Mouse (Mus musculus): ENCODE results near the gene Socs4. TPM values are rescaled to one million over a fixed set of nuclear protein-coding genes. Genes with fewer than 3 reads are reported as not detected.
A peak's percentile ranks its signal among the peaks of the same experiment; 100 is the strongest.

Socs4 gene
- polyA plus RNA-seq, 1 experiment from 2014 or later: 3.9 TPM

GRCm38 (mm10) chr14:47241046-47241445 lies 35.7 kb upstream of the Socs4 start:
- 70% methylated on average over 6 of the region's 6 CpGs for WGBS (ENCODE audit: insufficient replicate concordance)
- H3K27ac ChIP-seq (ENCODE audit: low read depth, low read length): peak overlapping the region; percentile 73

GRCm38 (mm10) chr14:47242753-47243152 lies 34.0 kb upstream of the Socs4 start:
- no peak for ATAC-seq (replicated peaks; ENCODE audit: insufficient number of reproducible peaks, low FRiP score, low TSS enrichment)
- Histone ChIP-seq H3K27ac (ENCODE audit: low read depth, low read length) (no peak overlapping the region), H3K4me3 (ENCODE audit: low read depth, low read length) (no peak overlapping the region), H3K27me3 (ENCODE audit: control insufficient read depth, insufficient read depth, low read length) (no peaks in the 10 kb centered on the region; the same call in 1 of the 2 replicates), H3K4me1 (ENCODE audit: control insufficient read depth, insufficient read depth, low read length) (peaks cover 11% of the 10 kb centered on the region), H3K36me3 (ENCODE audit: control insufficient read depth, insufficient read depth, low read length) (peaks cover 23% of the 10 kb centered on the region), H3K4me2 (no peak overlapping the region), H3K9ac (ENCODE audit: low read depth, low read length) (no peak overlapping the region), H3K9me3 (replicated peaks; ENCODE audit: control insufficient read depth, low read length) (no peaks in the 10 kb centered on the region)
- 49% methylated on average over 4 of the region's 4 CpGs for WGBS (ENCODE audit: insufficient replicate concordance)

More at GRCm38 (mm10) chr14:47241046-47241445, 35.7 kb upstream of the Socs4 start:
- Histone ChIP-seq H3K4me2 (no peak overlapping the region), H3K4me3 (ENCODE audit: low read depth, low read length) (no peak overlapping the region), H3K9ac (ENCODE audit: low read depth, low read length) (no peak overlapping the region), H3K27me3 (ENCODE audit: control insufficient read depth, insufficient read depth, low read length) (no peaks in the 10 kb centered on the region; the same call in 1 of the 2 replicates), H3K4me1 (ENCODE audit: control insufficient read depth, insufficient read depth, low read length) (peaks cover 11% of the 10 kb centered on the region), H3K9me3 (replicated peaks; ENCODE audit: control insufficient read depth, low read length) (peaks cover 6% of the 10 kb centered on the region; the same call in 1 of the 2 replicates), H3K36me3 (ENCODE audit: control insufficient read depth, insufficient read depth, low read length) (peaks cover 13% of the 10 kb centered on the region)
- no peak for ATAC-seq (replicated peaks; ENCODE audit: insufficient number of reproducible peaks, low FRiP score, low TSS enrichment)

GRCm38 (mm10) chr14:47249839-47250238 lies 26.9 kb upstream of the Socs4 start:
- H3K4me3 ChIP-seq (ENCODE audit: low read depth, low read length): no peak overlapping the region
- no peaks in the 10 kb centered on the region for H3K4me1 ChIP-seq (ENCODE audit: control insufficient read depth, insufficient read depth, low read length)
- H3K27me3 ChIP-seq (ENCODE audit: control insufficient read depth, insufficient read depth, low read length): no peaks in the 10 kb centered on the region
- H3K9ac ChIP-seq (ENCODE audit: low read depth, low read length): no peak overlapping the region
- H3K27ac ChIP-seq (ENCODE audit: low read depth, low read length): no peak overlapping the region
- no peak for ATAC-seq (replicated peaks; ENCODE audit: insufficient number of reproducible peaks, low FRiP score, low TSS enrichment)
- peaks cover 10% of the 10 kb centered on the region for H3K36me3 ChIP-seq (ENCODE audit: control insufficient read depth, insufficient read depth, low read length)
- no peak overlapping the region for H3K4me2 ChIP-seq
- no peaks in the 10 kb centered on the region for H3K9me3 ChIP-seq (replicated peaks; ENCODE audit: control insufficient read depth, low read length)
- 79% methylated on average over 6 of the region's 6 CpGs for WGBS (ENCODE audit: insufficient replicate concordance)

GRCm38 (mm10) chr14:47264866-47265265 lies 11.9 kb upstream of the Socs4 start:
- Histone ChIP-seq H3K4me2 (no peak overlapping the region), H3K27me3 (ENCODE audit: control insufficient read depth, insufficient read depth, low read length) (no peaks in the 10 kb centered on the region), H3K9ac (ENCODE audit: low read depth, low read length) (no peak overlapping the region), H3K4me3 (ENCODE audit: low read depth, low read length) (no peak overlapping the region), H3K27ac (ENCODE audit: low read depth, low read length) (no peak overlapping the region), H3K36me3 (ENCODE audit: control insufficient read depth, insufficient read depth, low read length) (peaks cover 15% of the 10 kb centered on the region), H3K9me3 (replicated peaks; ENCODE audit: control insufficient read depth, low read length) (no peaks in the 10 kb centered on the region), H3K4me1 (ENCODE audit: control insufficient read depth, insufficient read depth, low read length) (no peaks in the 10 kb centered on the region)
- no peak for ATAC-seq (replicated peaks; ENCODE audit: insufficient number of reproducible peaks, low FRiP score, low TSS enrichment)
- WGBS (ENCODE audit: insufficient replicate concordance): 93% methylated on average over 3 of the region's 3 CpGs

GRCm38 (mm10) chr14:47265829-47266228 lies 10.9 kb upstream of the Socs4 start:
- Histone ChIP-seq H3K4me1 (ENCODE audit: control insufficient read depth, insufficient read depth, low read length) (no peaks in the 10 kb centered on the region), H3K4me2 (no peak overlapping the region), H3K9me3 (replicated peaks; ENCODE audit: control insufficient read depth, low read length) (no peaks in the 10 kb centered on the region), H3K9ac (ENCODE audit: low read depth, low read length) (no peak overlapping the region), H3K4me3 (ENCODE audit: low read depth, low read length) (no peak overlapping the region), H3K36me3 (ENCODE audit: control insufficient read depth, insufficient read depth, low read length) (peaks cover 17% of the 10 kb centered on the region), H3K27ac (ENCODE audit: low read depth, low read length) (no peak overlapping the region), H3K27me3 (ENCODE audit: control insufficient read depth, insufficient read depth, low read length) (no peaks in the 10 kb centered on the region)
- no peak for ATAC-seq (replicated peaks; ENCODE audit: insufficient number of reproducible peaks, low FRiP score, low TSS enrichment)
- WGBS (ENCODE audit: insufficient replicate concordance): 92% methylated on average over 8 of the region's 8 CpGs

GRCm38 (mm10) chr14:47269056-47269455 lies 7.7 kb upstream of the Socs4 start:
- no peaks in the 10 kb centered on the region for H3K27me3 ChIP-seq (ENCODE audit: control insufficient read depth, insufficient read depth, low read length)
- H3K27ac ChIP-seq (ENCODE audit: low read depth, low read length): no peak overlapping the region
- ATAC-seq (replicated peaks; ENCODE audit: insufficient number of reproducible peaks, low FRiP score, low TSS enrichment): no peak
- H3K9me3 ChIP-seq (replicated peaks; ENCODE audit: control insufficient read depth, low read length): no peaks in the 10 kb centered on the region
- H3K4me2 ChIP-seq: no peak overlapping the region
- no peak overlapping the region for H3K4me3 ChIP-seq (ENCODE audit: low read depth, low read length)
- peaks cover 18% of the 10 kb centered on the region for H3K36me3 ChIP-seq (ENCODE audit: control insufficient read depth, insufficient read depth, low read length)
- H3K4me1 ChIP-seq (ENCODE audit: control insufficient read depth, insufficient read depth, low read length): no peaks in the 10 kb centered on the region
- no peak overlapping the region for H3K9ac ChIP-seq (ENCODE audit: low read depth, low read length)
- WGBS (ENCODE audit: insufficient replicate concordance): 98% methylated on average over 4 of the region's 4 CpGs

- Histone ChIP-seq H3K9me3 (replicated peaks; ENCODE audit: control insufficient read depth, low read length) (no peaks in the 10 kb centered on the region), H3K4me2 (no peak overlapping the region), H3K36me3 (ENCODE audit: control insufficient read depth, insufficient read depth, low read length) (peaks cover 18% of the 10 kb centered on the region), H3K4me1 (ENCODE audit: control insufficient read depth, insufficient read depth, low read length) (no peaks in the 10 kb centered on the region), H3K27ac (ENCODE audit: low read depth, low read length) (no peak overlapping the region), H3K9ac (ENCODE audit: low read depth, low read length) (no peak overlapping the region), H3K27me3 (ENCODE audit: control insufficient read depth, insufficient read depth, low read length) (no peaks in the 10 kb centered on the region), H3K4me3 (ENCODE audit: low read depth, low read length) (no peak overlapping the region)
- WGBS (ENCODE audit: insufficient replicate concordance): 92% methylated on average over 2 of the region's 2 CpGs
- no peak for ATAC-seq (replicated peaks; ENCODE audit: insufficient number of reproducible peaks, low FRiP score, low TSS enrichment)
Measured at GRCm38 (mm10) chr14:47269706-47270105, 7.0 kb upstream of the Socs4 start.

- H3K36me3 ChIP-seq (ENCODE audit: control insufficient read depth, insufficient read depth, low read length): peaks cover 16% of the 10 kb centered on the region
- no peaks in the 10 kb centered on the region for H3K9me3 ChIP-seq (replicated peaks; ENCODE audit: control insufficient read depth, low read length)
- H3K27me3 ChIP-seq (ENCODE audit: control insufficient read depth, insufficient read depth, low read length): no peaks in the 10 kb centered on the region
- no peak overlapping the region for H3K4me2 ChIP-seq
- no peak overlapping the region for H3K9ac ChIP-seq (ENCODE audit: low read depth, low read length)
- ATAC-seq (replicated peaks; ENCODE audit: insufficient number of reproducible peaks, low FRiP score, low TSS enrichment): no peak
- 85% methylated on average over 3 of the region's 3 CpGs for WGBS (ENCODE audit: insufficient replicate concordance)
- H3K27ac ChIP-seq (ENCODE audit: low read depth, low read length): no peak overlapping the region
- H3K4me3 ChIP-seq (ENCODE audit: low read depth, low read length): no peak overlapping the region
- H3K4me1 ChIP-seq (ENCODE audit: control insufficient read depth, insufficient read depth, low read length): peaks cover 7% of the 10 kb centered on the region
Measured at GRCm38 (mm10) chr14:47273751-47274150, 3.0 kb upstream of the Socs4 start.

- Histone ChIP-seq H3K36me3 (ENCODE audit: control insufficient read depth, insufficient read depth, low read length) (peaks cover 6% of the 10 kb centered on the region), H3K4me1 (ENCODE audit: control insufficient read depth, insufficient read depth, low read length) (peaks cover 7% of the 10 kb centered on the region), H3K9me3 (replicated peaks; ENCODE audit: control insufficient read depth, low read length) (no peaks in the 10 kb centered on the region), H3K4me2 (peak overlapping the region; percentile 81), H3K27ac (ENCODE audit: low read depth, low read length) (no peak overlapping the region), H3K9ac (ENCODE audit: low read depth, low read length) (peak overlapping the region; percentile 94), H3K27me3 (ENCODE audit: control insufficient read depth, insufficient read depth, low read length) (no peaks in the 10 kb centered on the region), H3K4me3 (ENCODE audit: low read depth, low read length) (peak overlapping the region; percentile 90)
- no peak for ATAC-seq (replicated peaks; ENCODE audit: insufficient number of reproducible peaks, low FRiP score, low TSS enrichment)
- 27% methylated on average over 3 of the region's 3 CpGs for WGBS (ENCODE audit: insufficient replicate concordance)
Measured at GRCm38 (mm10) chr14:47275417-47275816, 1.3 kb upstream of the Socs4 start.

Measured in heart, embryonic 11.5 days (tissue).